Mouse (Mus musculus): ENCODE results near the gene Kifc1. TPM values are rescaled to one million over a fixed set of nuclear protein-coding genes. Genes with fewer than 3 reads are reported as not detected.

Gene Kifc1
- 2.2 and 2.7 TPM in 2 replicates for polyA plus RNA-seq (2015; fragmentation: Nextera tagmentation; extraction: Ambion mirVana)

DNA sequence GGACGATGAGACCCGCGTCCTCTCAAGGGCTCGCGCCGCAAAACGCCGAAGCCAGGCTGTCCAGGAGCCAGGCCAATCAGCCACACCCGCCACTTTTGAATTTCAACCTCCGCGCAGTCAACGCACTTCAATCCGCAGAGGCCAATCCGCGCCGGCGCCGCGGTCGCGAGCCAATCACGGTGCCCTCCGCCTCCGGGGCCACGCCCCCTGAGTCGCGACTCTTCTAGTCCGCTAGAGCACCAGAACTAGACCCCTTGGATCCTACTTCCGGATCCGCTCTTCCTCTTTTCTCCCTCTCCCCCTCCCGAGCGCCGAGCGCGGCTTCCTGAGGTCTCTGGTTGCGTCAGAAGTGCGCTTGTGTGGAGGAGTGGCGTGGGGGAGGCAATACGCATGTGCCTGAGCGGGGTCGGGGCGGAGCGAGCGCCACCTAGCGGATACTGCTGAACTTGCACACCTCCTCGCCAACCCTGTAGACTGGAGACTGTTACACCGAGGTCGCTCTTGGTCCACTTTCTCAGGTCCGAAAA, at the start of gene Kifc1:
Gene Kifc1 (minus strand): TSS at position 129 of the 527 bp plus-strand sequence.
- peak; percentile 100 for ATAC-seq (ENCODE audit: low FRiP score, low read depth)
- H3K4me1 ChIP-seq (replicated peaks), result peaks cover 4% of the 10 kb centered on the region; the same call in 1 of the 2 replicates
- no peaks in the 10 kb centered on the region for H3K36me3 ChIP-seq
- H3K4me3 ChIP-seq, result peak within 1 kb of the TSS; percentile 62
- peak within 1 kb of the TSS; percentile 85 for H3K4me2 ChIP-seq
- WGBS, result 1% methylated on average over 49 of the region's 49 CpGs
- peak within 1 kb of the TSS; percentile 39 for H3K9ac ChIP-seq
- no peaks in the 10 kb centered on the region for H3K27me3 ChIP-seq
- H3K27ac ChIP-seq (replicated peaks), result no peak within 1 kb of the TSS
- no peaks in the 10 kb centered on the region for H3K9me3 ChIP-seq

DNA sequence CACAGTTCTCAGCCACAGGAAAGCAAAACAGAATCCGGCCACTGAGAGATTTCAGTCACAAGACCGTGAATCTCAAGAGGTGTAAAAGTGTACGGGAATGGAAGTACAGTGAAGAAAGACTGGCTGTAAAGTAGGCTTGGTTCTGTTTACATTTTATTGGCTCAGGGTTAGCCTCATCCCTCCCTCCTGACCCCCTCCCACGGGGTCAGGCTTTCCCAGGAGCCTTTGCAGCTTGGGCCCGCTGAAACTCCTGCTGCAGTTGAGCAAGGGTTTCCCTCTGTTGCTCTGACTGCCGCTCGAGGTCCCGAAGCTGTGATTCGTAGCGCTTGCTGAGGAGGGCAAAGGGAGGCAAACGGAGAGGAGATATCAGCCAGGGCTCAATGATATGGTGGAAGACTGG, 48.3 kb upstream of the Kifc1 start:
- H3K36me3 ChIP-seq, result peaks cover 11% of the 10 kb centered on the region; the same call in 1 of the 2 replicates
- no peak for ATAC-seq (ENCODE audit: low FRiP score, low read depth)
- no peak overlapping the region for H3K27ac ChIP-seq (replicated peaks)
- no peaks in the 10 kb centered on the region for H3K27me3 ChIP-seq
- H3K4me1 ChIP-seq (replicated peaks), result peaks cover 23% of the 10 kb centered on the region
- no peak overlapping the region for H3K9ac ChIP-seq
- H3K4me3 ChIP-seq, result peak overlapping the region; percentile 85; the same call in 1 of the 2 replicates
- H3K9me3 ChIP-seq, result no peaks in the 10 kb centered on the region
- WGBS, result 86% methylated on average over 11 of the region's 11 CpGs
- H3K4me2 ChIP-seq, result peak overlapping the region; percentile 97

DNA sequence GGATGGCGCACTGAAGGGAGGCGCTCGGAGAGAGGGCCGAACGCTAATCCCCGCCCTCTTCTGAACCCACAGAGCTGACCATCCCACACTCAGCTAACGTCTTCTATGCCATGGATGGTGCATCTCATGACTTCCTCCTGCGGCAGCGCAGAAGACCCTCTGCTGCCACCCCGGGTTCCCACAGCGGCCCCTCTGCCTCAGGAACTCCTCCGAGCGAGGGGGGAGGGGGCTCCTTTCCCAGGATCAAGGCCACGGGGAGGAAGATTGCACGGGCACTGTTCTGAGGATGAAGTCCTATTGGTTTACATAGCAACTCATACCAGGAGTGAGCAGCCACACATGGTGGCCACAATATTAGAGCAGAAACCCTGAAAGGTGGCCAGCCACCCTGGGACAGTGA, 46.5 kb upstream of the Kifc1 start:
- peaks cover 23% of the 10 kb centered on the region for H3K4me1 ChIP-seq (replicated peaks)
- H3K27me3 ChIP-seq, result no peaks in the 10 kb centered on the region
- 88% methylated on average over 15 of the region's 15 CpGs for WGBS
- H3K9me3 ChIP-seq, result no peaks in the 10 kb centered on the region
- no peak overlapping the region for H3K4me3 ChIP-seq
- no peak overlapping the region for H3K4me2 ChIP-seq
- H3K36me3 ChIP-seq, result peaks cover 14% of the 10 kb centered on the region; the same call in 1 of the 2 replicates
- H3K9ac ChIP-seq, result no peak overlapping the region
- H3K27ac ChIP-seq (replicated peaks), result no peak overlapping the region
- ATAC-seq (ENCODE audit: low FRiP score, low read depth), result no peak

- Histone ChIP-seq H3K9me3 (no peaks in the 10 kb centered on the region), H3K36me3 (peaks cover 14% of the 10 kb centered on the region; the same call in 1 of the 2 replicates), H3K4me1 (replicated peaks) (peaks cover 22% of the 10 kb centered on the region), H3K4me2 (no peak overlapping the region), H3K9ac (no peak overlapping the region), H3K4me3 (no peak overlapping the region), H3K27me3 (no peaks in the 10 kb centered on the region), H3K27ac (replicated peaks) (no peak overlapping the region)
- WGBS, result 88% methylated on average over 21 of the region's 21 CpGs
- ATAC-seq (ENCODE audit: low FRiP score, low read depth), result no peak
These were observed 45.1 kb upstream of the Kifc1 start for GRCm38 (mm10) chr17:33935422-33936055.

GRCm38 (mm10) chr17:33932970-33933369, 42.5 kb upstream of the Kifc1 start:
- WGBS, result 91% methylated on average over 15 of the region's 15 CpGs
- H3K4me3 ChIP-seq, result no peak overlapping the region
- no peak for ATAC-seq (ENCODE audit: low FRiP score, low read depth)

GRCm38 (mm10) chr17:33932448-33932847, 42.0 kb upstream of the Kifc1 start:
- H3K27ac ChIP-seq (replicated peaks), result no peak overlapping the region
- no peaks in the 10 kb centered on the region for H3K9me3 ChIP-seq
- H3K4me2 ChIP-seq, result no peak overlapping the region
- H3K4me1 ChIP-seq (replicated peaks), result peaks cover 29% of the 10 kb centered on the region
- no peaks in the 10 kb centered on the region for H3K27me3 ChIP-seq
- H3K4me3 ChIP-seq, result no peak overlapping the region
- no peak for ATAC-seq (ENCODE audit: low FRiP score, low read depth)
- H3K36me3 ChIP-seq, result peaks cover 17% of the 10 kb centered on the region; the same call in 1 of the 2 replicates
- 93% methylated on average over 14 of the region's 14 CpGs for WGBS
- H3K9ac ChIP-seq, result no peak overlapping the region

More at GRCm38 (mm10) chr17:33932970-33933369, 42.5 kb upstream of the Kifc1 start:
- Histone ChIP-seq H3K27me3 (no peaks in the 10 kb centered on the region), H3K4me1 (replicated peaks) (peaks cover 26% of the 10 kb centered on the region), H3K4me2 (no peak overlapping the region), H3K9me3 (no peaks in the 10 kb centered on the region), H3K36me3 (peaks cover 14% of the 10 kb centered on the region; the same call in 1 of the 2 replicates), H3K9ac (no peak overlapping the region), H3K27ac (replicated peaks) (no peak overlapping the region)

GRCm38 (mm10) chr17:33931947-33932346, 41.5 kb upstream of the Kifc1 start:
- no peak overlapping the region for H3K9ac ChIP-seq
- no peak overlapping the region for H3K27ac ChIP-seq (replicated peaks)
- no peaks in the 10 kb centered on the region for H3K27me3 ChIP-seq
- peaks cover 14% of the 10 kb centered on the region; the same call in 1 of the 2 replicates for H3K36me3 ChIP-seq
- H3K4me3 ChIP-seq, result no peak overlapping the region
- WGBS, result 94% methylated on average over 11 of the region's 11 CpGs
- no peaks in the 10 kb centered on the region for H3K9me3 ChIP-seq
- no peak for ATAC-seq (ENCODE audit: low FRiP score, low read depth)
- peak overlapping the region; percentile 99; the same call in 1 of the 2 replicates for H3K4me2 ChIP-seq
- peaks cover 29% of the 10 kb centered on the region for H3K4me1 ChIP-seq (replicated peaks)

- Histone ChIP-seq H3K4me1 (replicated peaks) (peaks cover 29% of the 10 kb centered on the region), H3K4me3 (peak overlapping the region; percentile 93), H3K9me3 (no peaks in the 10 kb centered on the region), H3K27ac (replicated peaks) (peak overlapping the region; percentile 7; the same call in 1 of the 2 replicates), H3K36me3 (0 out of 2 replicates have a peak, but pooled peaks cover 10% of the 10 kb centered on the region), H3K27me3 (no peaks in the 10 kb centered on the region), H3K9ac (peak overlapping the region; percentile 88), H3K4me2 (peak overlapping the region; percentile 99)
- WGBS, result 43% methylated on average over 18 of the region's 18 CpGs
- ATAC-seq (ENCODE audit: low FRiP score, low read depth), result no peak
These were observed 40.9 kb upstream of the Kifc1 start for GRCm38 (mm10) chr17:33931159-33931866.

- WGBS, result under 1% methylated on average over 40 of the region's 45 CpGs
- Histone ChIP-seq H3K4me3 (peak overlapping the region; percentile 93), H3K36me3 (0 out of 2 replicates have a peak, but pooled peaks cover 10% of the 10 kb centered on the region), H3K4me2 (peak overlapping the region; percentile 99), H3K27ac (replicated peaks) (peak overlapping the region; percentile 97), H3K9ac (peak overlapping the region; percentile 88), H3K27me3 (no peaks in the 10 kb centered on the region), H3K4me1 (replicated peaks) (peaks cover 29% of the 10 kb centered on the region), H3K9me3 (no peaks in the 10 kb centered on the region)
- peak; percentile 16; the same call in 1 of the 2 replicates for ATAC-seq (ENCODE audit: low FRiP score, low read depth)
These were observed 40.1 kb upstream of the Kifc1 start for GRCm38 (mm10) chr17:33930280-33931158.

DNA sequence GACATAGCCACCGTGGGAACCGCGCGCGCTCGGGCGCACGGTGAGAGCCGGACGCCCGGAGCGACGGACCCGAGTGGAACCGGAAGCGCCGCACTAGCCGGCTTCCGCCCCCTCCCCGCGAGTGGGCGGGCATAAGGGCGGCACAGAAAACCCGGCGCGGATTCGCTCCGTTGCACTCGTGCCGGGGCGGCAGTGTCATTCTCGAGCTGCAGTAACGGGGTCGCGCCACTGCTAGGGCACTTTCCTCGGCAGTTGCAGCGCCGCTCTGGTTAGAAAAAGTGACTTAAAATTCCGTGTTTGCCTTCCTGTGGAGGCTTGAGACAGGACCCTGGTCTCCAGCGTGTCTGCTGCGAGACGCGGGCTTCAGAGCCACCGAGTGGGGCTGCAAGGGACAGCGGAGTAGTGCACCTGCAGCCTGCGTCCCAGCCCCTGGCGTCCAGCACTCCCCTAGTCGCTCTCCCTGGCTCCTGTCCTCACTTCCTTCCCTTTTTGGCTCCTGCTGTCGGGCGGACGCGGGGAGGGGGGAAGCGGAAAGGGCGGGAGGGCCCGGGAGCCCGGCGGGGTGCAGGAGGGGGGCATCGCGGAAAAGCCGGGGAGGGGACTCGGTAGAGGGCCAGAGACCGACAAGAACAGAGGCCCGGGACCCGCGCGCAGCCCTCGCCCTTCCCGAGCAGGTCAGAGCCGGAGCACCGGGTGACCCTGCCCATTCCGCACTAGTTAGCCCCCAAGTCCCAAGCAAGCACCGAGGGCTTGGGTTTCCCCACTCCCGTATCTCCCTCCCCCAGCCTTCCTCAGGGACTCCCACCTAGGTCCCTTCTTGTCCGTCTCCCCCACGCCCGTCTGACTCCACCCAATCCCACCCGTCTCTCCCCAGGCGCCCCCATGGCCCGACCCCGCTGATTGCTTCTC, 39.2 kb upstream of the Kifc1 start, which contains the start of gene Rgl2:
Gene Rgl2 (plus strand): TSS at position 173 of the 909 bp plus-strand sequence.
- ATAC-seq (ENCODE audit: low FRiP score, low read depth), result peak; percentile 85
- no peaks in the 10 kb centered on the region for H3K27me3 ChIP-seq
- peaks cover 29% of the 10 kb centered on the region for H3K4me1 ChIP-seq (replicated peaks)
- peak within 1 kb of the TSS; percentile 93 for H3K4me3 ChIP-seq
- peak within 1 kb of the TSS; percentile 99 for H3K4me2 ChIP-seq
- H3K9ac ChIP-seq, result peak within 1 kb of the TSS; percentile 88
- peak within 1 kb of the TSS; percentile 97 for H3K27ac ChIP-seq (replicated peaks)
- under 1% methylated on average over 75 of the region's 80 CpGs for WGBS
- H3K9me3 ChIP-seq, result no peaks in the 10 kb centered on the region
- 0 out of 2 replicates have a peak, but pooled peaks cover 10% of the 10 kb centered on the region for H3K36me3 ChIP-seq

All from hindbrain, embryonic 15.5 days (tissue).